Mouse (Mus musculus): ENCODE results near the gene Il17re. TPM values are rescaled to one million over a fixed set of nuclear protein-coding genes. Genes with fewer than 3 reads are reported as not detected.

Il17re gene
- total RNA-seq, 2 experiments from 2014 or later, result 0.83 to 2.6 TPM

GRCm38 (mm10) chr6:113442442-113443090 lies 15.7 kb upstream of the Il17re start, which contains the start of gene Jagn1:
Gene Jagn1, plus strand, starts transcription at chr6:113442569.
- DNase-seq (ENCODE audit: low spot score in 2 of 2), result peak; percentile 88 to 89

GRCm38 (mm10) chr6:113443091-113443490 lies 15.2 kb upstream of the Il17re start:
- no peak for DNase-seq (ENCODE audit: low spot score in 2 of 2)

- DNase-seq (ENCODE audit: low spot score in 2 of 2), result no peak
Observed at GRCm38 (mm10) chr6:113444207-113444965, 13.9 kb upstream of the Il17re start.

DNA sequence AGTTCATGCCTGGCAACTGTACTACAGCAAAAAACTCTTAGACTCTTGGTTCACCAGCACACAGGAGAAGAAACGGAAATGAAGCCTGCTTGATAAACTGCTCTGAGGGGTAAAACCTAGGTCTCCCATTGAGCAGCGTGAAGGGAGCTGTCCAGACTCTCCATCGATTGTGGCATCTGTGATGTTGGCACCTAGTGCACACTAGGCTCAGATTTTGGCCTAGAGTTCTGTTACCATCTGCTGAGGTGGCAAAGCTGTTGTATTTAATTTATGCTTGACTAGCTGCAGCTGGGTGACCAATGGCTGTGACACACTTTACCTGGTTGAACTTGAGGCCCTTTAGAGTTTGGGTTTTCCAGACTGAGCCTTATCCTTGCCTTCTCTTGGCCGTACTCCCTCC lies 10.6 kb upstream of the Il17re start:
- no peak for DNase-seq (ENCODE audit: low spot score in 2 of 2)

GRCm38 (mm10) chr6:113451839-113452238 lies 6.4 kb upstream of the Il17re start:
- DNase-seq (ENCODE audit: low spot score in 2 of 2), result no peak

- no peak for DNase-seq (ENCODE audit: low spot score in 2 of 2)
Observed at GRCm38 (mm10) chr6:113455007-113455406, 3.3 kb upstream of the Il17re start.

DNA sequence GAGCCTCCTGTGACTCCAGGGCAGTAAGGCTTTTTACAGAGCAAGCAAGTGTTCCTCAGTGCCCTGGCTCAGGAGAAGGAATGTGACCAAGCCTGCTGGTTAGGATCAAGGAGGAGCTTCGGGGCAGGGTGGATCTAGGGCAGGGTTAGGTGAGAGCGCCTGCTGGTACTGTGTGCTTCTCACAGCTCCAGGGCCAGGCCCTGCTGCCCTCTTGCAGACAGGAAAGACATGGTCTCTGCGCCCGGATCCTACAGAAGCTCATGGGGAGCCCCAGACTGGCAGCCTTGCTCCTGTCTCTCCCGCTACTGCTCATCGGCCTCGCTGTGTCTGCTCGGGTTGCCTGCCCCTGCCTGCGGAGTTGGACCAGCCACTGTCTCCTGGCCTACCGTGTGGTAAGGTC lies 351 bp downstream of the Il17re start:
- DNase-seq (ENCODE audit: low spot score in 2 of 2), result no peak

DNA sequence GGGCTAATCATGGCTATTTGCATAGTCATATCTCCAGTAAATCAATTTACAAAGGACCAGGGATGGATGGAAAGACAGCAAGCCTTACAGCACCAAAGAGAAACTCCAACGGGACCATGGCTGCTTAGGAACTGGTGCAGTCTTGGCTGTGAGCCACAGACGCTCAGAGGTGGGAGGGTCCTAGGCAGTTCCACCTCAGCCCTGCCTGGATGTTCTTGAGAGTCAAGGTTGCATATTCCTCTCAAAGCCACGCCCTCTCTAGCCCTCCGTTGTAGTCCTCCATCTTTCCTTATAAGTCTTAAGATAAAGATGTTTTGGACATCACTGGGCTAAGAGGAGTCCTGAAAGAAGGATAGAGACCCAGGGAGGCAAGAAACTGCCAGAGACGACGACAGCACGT lies 5.8 kb downstream of the Il17re start:
- no peak for DNase-seq (ENCODE audit: low spot score in 2 of 2)

- no peak for DNase-seq (ENCODE audit: low spot score in 2 of 2)
Observed at GRCm38 (mm10) chr6:113465602-113466001, 7.3 kb downstream of the Il17re start.

- no peak for DNase-seq (ENCODE audit: low spot score in 2 of 2)
Observed at GRCm38 (mm10) chr6:113468512-113468911, 10.2 kb downstream of the Il17re start.

DNA sequence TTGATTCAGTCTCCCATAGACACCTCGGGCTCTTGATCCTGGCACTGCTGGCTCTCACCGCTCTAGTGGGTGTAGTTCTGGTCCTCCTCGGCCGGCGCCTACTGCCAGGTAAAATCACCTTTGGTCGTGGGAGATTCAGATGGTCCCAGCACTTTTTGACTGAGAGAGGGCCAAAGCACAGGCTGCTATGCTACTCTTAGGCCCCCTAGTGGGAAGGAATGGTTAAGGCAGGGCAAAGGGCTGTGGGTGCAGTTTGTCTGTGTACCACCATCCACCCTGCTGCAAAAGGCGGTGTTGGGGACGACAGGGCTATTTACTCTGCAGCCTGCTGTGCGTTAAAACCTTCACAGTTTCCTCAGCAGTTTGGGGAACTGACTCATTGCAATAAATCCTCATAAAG lies 10.7 kb downstream of the Il17re start:
- peak; percentile 43 to 57 for DNase-seq (ENCODE audit: low spot score in 2 of 2)

DNA sequence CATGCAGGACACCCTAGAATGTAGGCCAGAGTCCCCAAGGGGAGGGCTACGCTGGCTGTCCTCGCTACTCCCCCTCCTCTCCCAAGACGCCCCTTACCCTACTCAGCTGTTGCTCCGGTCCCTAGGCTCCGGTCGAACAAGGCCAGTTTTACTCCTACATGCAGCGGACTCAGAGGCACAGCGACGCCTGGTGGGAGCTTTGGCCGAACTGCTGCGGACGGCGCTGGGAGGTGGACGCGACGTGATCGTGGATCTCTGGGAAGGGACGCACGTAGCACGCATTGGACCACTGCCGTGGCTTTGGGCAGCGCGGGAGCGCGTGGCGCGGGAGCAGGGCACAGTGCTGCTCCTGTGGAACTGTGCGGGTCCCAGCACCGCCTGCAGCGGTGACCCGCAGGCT lies 11.1 kb downstream of the Il17re start:
- peak; percentile 75 to 82 for DNase-seq (ENCODE audit: low spot score in 2 of 2)

GRCm38 (mm10) chr6:113471297-113471936 lies 13.1 kb downstream of the Il17re start, which contains the start of gene Il17rc:
Gene Il17rc, plus strand, starts transcription at chr6:113471427.
- peak; percentile 45 to 51 for DNase-seq (ENCODE audit: low spot score in 2 of 2)

GRCm38 (mm10) chr6:113472061-113472460 lies 13.8 kb downstream of the Il17re start:
- no peak for DNase-seq (ENCODE audit: low spot score in 2 of 2)

GRCm38 (mm10) chr6:113473246-113473645 lies 15.0 kb downstream of the Il17re start:
- DNase-seq (ENCODE audit: low spot score in 2 of 2), result no peak

GRCm38 (mm10) chr6:113473715-113474114 lies 15.4 kb downstream of the Il17re start:
- DNase-seq (ENCODE audit: low spot score in 2 of 2), result no peak

GRCm38 (mm10) chr6:113477353-113477752 lies 19.1 kb downstream of the Il17re start:
- DNase-seq (ENCODE audit: low spot score in 2 of 2), result no peak

DNA sequence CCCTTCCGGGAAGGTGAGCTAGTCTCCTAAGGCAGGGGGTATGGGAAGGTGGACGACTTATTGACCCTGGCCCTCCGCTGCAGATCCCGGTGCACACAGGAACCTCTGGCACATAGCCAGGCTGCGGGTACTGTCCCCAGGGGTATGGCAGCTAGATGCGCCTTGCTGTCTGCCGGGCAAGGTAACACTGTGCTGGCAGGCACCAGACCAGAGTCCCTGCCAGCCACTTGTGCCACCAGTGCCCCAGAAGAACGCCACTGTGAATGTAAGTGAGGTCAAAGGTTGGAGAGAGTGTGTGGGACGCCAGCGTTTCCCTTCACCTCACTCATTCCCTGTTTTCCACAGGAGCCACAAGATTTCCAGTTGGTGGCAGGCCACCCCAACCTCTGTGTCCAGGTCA lies 20.6 kb downstream of the Il17re start:
- peak in 1 of 2 experiments; percentile 19 for DNase-seq (ENCODE audit: low spot score in 2 of 2)

DNA sequence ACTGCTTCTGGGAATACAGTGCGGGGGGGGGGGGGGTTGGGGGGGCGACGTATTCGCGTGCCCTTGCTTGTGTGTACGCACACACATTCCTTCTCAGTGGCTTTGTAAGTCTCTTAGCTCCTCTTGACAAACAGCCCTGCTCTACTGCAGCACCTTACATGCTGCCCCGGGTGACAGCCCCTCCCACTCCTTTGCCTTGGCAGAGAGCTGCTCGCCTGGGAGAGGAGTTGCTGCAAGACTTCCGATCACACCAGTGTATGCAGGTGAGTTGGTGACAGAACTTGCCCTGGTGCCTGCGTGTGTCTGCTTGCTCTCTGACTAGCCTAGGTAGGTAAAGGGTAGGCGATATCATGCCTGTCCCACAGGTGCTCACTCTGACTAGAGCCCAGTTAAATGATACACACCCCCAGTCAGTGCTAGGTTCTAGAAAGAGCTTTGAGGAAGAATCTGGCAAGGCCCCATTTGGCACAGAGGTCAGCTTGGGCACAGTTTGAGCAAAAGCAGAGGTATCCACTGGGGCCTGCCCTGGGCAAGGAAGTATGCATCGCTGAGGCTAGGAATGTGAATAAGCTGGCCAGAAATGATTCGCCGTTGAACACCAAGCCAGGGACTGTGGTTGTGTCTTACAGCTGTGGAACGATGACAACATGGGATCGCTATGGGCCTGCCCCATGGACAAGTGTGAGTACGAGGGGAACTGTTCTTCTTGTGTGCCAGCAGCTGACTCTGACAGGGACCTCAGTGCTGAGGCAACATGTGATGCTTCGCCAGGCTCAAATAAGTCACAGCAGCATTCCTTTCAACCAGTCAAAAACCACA lies 22.5 kb downstream of the Il17re start:
- DNase-seq (ENCODE audit: low spot score in 2 of 2), result peak in 1 of 2 experiments; percentile 21

DNA sequence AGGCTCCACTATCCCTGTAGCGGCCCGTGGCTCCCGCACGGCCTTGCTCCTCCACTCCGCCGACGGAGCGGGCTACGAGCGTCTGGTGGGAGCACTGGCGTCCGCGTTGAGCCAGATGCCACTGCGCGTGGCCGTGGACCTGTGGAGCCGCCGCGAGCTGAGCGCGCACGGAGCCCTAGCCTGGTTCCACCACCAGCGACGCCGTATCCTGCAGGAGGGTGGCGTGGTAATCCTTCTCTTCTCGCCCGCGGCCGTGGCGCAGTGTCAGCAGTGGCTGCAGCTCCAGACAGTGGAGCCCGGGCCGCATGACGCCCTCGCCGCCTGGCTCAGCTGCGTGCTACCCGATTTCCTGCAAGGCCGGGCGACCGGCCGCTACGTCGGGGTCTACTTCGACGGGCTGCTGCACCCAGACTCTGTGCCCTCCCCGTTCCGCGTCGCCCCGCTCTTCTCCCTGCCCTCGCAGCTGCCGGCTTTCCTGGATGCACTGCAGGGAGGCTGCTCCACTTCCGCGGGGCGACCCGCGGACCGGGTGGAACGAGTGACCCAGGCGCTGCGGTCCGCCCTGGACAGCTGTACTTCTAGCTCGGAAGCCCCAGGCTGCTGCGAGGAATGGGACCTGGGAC lies 24.3 kb downstream of the Il17re start:
- DNase-seq (ENCODE audit: low spot score in 2 of 2), result peak in 1 of 2 experiments; percentile 47

Measured in adrenal gland, adult 18-20 months (tissue).